Mouse (Mus musculus) granulocyte monocyte progenitor cell, adult 5-6 weeks (primary cell): ENCODE measurements at regions not wholly inside any gene's neighbourhood (a gene's known extent, or its start where the extent isn't known, plus 50 kb on each side); places are given as distances from the start of the nearest gene placed in this dataset.

Source experiments
- ATAC-seq: replicated peaks from 2 replicates; pipeline ENCODE4 v1.8.0; 2016; ENCODE audit warnings: mild to moderate bottlenecking, moderate TSS enrichment, inconsistent platforms; ENCODE audit not compliant: poor library complexity, severe bottlenecking

- no peak for ATAC-seq
Observed at GRCm38 (mm10) chr17:3962176-3962575, 266.1 kb upstream of the Nox3 start.

DNA sequence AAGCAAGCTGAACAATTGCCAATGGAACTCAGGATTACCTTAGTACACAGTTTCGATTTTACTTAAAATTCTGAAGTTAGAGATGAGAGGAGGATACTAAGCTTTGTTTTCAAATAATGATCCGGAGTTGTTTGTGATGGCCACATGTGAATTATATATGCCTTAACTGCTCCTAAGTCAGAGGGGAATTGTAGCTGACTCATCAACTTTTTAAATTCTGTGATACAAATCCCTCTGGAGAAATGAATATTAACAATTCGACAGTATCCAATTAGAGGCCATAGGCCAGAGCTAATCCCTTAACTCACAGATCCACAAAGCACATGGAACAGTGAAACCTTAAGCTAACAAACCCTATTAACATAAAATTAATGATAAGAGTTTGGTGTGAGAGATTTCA, 250.5 kb upstream of the Nox3 start:
- no peak for ATAC-seq

DNA sequence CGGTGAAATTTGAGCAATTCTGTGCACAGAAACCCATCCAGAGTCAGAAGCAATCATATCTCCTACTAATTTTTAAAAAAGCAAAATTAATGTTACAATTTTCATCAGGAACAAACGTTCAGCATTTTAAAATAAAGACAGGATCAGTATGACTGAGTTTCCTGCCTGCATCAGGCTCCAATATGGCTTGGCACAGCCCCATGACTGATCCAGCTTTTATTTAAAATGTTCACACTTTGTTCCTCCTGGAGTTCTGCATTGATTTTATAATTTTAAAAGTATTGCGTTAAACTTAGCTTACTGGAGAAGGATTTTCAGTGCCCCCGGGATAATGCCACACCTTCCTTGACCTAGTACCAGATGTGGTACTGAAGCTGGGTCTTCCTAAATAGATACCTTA, 240.3 kb upstream of the Nox3 start:
- ATAC-seq: no peak

GRCm38 (mm10) chr17:3933208-3933607, 237.1 kb upstream of the Nox3 start:
- ATAC-seq: no peak

DNA sequence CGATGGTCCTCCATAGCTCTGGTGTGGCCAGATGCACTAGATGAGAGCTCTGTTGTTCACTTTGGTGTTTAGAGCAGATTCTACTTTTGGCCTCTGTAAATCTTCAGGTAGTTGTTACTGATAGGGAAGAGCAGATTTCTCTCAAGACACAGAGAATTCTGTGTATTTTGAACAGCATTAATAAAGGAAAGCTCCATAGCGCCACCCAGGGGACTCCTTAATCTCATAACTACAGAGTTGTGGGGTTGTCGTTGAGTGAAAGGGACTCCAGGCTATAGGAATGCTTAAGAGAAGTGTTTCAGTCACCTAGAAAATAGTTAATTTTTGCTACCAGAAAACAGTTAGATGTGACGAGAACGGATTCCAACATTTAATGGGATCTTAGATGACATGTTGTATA, 236.0 kb upstream of the Nox3 start:
- no peak for ATAC-seq

- no peak for ATAC-seq
Observed at GRCm38 (mm10) chr17:3927106-3927505, 231.0 kb upstream of the Nox3 start.

- ATAC-seq: no peak
Observed at GRCm38 (mm10) chr17:3920282-3920681, 224.2 kb upstream of the Nox3 start.

- ATAC-seq: no peak
Observed at GRCm38 (mm10) chr17:3892826-3893225, 196.8 kb upstream of the Nox3 start.

DNA sequence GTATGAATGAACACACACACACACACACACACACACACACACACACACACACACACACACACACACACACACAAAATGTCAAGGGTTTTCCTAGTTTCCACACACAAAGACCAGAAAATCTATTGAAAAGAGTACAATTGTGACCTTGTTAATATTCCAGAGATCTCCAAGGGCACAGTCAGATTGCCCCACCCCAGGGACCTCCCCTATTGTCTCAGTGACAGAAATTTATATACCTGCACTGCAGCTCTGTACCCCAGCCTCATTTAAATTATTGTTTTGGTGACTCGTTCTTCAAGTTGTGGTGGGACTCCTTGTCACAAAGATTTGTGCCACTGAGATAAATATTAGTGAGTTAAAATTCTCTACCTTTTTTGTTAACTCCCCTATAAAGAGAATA, 187.1 kb upstream of the Nox3 start:
- no peak for ATAC-seq

DNA sequence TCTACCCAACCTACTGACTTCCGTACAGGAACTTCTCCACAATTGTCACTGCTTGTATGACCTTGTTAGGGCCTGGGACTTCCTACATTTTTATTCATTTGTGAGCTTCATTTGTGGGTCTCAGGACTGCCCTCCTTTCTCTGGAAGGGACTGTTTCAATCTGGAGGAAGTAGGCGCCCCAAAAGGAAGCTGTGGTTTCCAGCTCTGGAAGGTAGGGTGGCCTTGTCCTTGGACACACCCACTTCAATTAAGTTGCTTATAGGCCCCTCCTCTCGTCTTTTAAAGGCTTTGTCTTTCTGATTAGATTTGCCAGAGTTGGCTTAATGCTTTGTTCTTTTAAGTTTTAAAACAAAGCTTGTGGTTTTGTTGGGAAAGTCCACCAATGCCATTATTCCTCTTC, 183.0 kb upstream of the Nox3 start:
- ATAC-seq: peak; percentile 88

GRCm38 (mm10) chr17:3869459-3870194, 173.6 kb upstream of the Nox3 start:
- ATAC-seq: no peak

DNA sequence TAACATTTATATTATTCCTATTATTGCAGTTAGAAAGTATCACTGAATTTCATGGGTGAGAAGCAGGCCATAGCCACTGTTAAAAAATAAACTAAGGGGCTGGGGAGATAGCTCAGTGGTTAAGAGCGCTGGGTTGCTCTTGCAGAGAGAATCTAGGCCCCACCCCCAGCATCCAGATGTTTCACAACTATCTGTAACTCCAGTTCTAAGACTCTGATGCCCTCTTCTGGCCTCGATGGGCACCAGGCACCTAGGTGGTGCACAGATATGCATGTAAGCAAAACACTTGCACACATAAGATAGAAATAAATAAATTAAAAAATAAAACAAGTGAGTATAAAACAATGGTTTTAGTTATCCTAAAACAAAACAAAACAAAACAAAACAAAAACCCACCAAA, 166.3 kb upstream of the Nox3 start:
- ATAC-seq: peak; percentile 46; the same call in 1 of the 2 replicates

GRCm38 (mm10) chr17:3836386-3836785, 140.3 kb upstream of the Nox3 start:
- no peak for ATAC-seq

DNA sequence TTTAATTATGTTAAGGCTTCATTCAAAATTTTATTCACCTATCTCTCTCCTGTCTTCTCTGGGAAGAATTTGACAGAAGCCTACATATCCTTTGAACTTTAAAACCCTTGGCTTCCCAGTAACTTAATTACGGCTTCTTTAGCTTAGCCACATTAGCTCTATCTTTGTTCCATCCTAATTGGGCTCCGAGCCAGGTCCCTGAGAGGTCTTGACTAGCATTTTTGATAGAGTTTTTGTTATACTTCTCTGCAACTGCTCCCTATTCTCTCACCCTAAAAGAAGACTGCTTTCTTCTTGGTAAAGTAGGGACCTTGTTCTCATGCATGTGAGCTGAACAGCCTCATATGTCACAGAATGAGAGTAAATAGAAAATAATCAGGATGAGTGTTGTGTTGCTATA, 115.1 kb upstream of the Nox3 start:
- ATAC-seq: no peak

DNA sequence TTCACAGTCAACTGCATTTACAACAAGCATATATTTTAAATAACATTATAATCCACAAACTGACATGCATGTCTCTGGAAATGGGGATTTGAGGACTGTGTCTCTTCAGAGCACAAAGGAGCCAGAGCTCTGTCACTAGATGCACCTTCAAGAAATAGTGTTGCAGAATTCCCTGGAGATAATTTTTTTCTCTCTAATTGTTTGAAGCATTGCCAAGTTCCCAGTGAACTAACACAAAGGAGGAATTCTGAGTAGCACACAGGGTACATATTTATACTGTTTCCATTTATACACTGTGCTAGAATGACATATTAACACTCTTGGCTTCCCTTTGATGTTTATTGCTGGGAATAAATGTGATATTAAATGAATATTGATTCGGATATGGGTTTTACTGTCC, 107.4 kb upstream of the Nox3 start:
- ATAC-seq: no peak

- ATAC-seq: peak; percentile 65
Observed at GRCm38 (mm10) chr17:3792597-3792996, 96.5 kb upstream of the Nox3 start.

GRCm38 (mm10) chr17:3782156-3782555, 86.1 kb upstream of the Nox3 start:
- ATAC-seq: no peak

- no peak for ATAC-seq
Observed at GRCm38 (mm10) chr17:3777691-3778090, 81.6 kb upstream of the Nox3 start.

DNA sequence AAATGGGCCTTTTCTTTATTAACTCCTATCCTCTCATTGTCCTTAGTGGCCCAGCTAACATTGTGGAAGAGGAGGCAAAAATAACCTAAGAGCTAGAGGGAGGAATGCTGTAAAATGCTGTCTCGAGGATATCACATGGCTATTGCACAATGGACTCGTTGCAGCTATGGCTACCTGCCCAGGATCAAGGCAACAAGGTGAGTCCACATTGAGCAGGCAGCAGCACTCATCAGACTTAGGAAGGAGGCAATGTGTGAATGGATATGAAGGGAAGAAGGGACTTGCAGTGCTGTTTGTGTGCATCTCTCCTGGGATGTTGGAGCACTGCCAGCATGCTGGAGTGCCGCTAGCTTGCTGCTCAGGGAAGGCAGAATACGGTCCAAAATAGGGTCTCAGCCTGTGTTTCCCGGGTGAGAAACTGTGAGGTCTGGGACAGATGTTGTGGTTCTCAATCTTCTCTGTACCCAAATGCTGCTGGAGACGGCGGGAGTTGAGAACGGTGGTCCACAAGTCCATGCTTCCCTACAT, 51.8 kb upstream of the Nox3 start:
- no peak for ATAC-seq
